Mouse (Mus musculus) B cell, adult 2 months (primary cell): ENCODE results near the gene Nags.

Source experiments
- DNase-seq, 2 experiments: peaks; one replicate each; pipeline ENCODE4 v3.0.0; 2022

The Nags gene

DNA sequence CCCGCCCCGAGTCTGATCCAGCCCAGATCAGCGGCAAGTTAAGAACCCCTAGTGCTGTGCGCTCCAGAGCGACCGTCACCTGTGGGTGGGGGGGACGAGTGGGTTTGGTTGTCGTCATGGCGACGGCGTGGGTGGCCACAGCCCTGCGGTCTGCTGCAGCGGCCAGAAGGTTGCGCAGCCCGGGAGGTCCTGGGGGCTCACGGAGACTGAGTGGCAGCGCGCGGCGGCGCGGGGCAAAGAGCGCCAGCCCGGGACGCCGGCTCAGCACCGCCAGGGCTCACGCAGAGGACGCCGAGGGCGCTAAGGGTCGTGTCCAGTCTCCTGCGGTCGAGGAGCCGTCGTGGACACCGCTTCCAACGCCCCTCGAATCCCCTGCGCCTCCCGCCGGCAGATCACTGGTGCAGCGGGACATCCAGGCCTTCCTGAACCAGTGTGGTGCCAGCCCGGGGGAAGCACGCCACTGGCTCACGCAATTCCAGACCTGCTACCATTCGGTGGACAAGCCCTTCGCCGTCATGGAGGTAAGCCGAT lies at the start of gene Nags:
Nags (plus strand) TSS at position 43 of the 531 bp plus-strand sequence.
- DNase-seq = no peak

DNA sequence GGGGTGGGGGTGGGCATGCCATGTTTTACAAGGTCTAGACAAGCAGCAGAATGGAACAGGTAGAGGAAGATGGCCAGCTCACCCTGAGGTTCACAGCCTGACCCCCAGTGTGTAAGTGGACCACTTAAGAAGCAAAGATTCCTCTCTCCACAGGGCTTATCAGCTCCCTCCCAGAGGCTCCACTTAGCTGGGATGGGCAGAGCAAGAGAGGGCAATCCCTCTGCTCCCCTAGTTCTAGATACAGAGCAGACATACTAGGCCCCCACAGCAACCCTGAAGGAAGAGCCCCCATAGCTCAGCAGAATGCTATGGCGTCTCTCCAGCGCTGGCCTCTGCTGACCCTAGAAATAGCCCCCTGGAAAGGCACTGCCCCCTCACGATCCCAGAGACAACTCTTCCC lies 49.6 kb upstream of the Nags start:
- DNase-seq = no peak

DNA sequence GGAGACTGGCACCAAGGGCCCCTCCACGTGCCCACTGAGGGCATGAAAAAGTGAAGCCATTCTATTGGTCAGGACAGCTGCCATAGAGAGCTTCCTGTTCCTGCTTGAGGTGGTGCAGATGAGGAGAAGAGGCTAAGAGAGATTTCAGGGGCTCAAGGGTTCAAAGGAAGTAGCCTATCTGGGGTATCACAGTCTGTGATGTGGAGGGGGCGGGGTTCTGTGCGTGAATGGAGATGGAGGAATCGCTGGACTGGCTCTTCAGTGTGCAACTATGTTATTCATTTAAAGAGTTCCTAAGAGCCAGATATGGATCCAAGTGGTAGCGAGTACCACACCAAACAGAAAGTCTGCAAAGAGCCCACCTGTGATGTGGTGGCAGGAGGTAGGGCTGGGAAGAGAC lies 48.9 kb upstream of the Nags start:
- no peak for DNase-seq

DNA sequence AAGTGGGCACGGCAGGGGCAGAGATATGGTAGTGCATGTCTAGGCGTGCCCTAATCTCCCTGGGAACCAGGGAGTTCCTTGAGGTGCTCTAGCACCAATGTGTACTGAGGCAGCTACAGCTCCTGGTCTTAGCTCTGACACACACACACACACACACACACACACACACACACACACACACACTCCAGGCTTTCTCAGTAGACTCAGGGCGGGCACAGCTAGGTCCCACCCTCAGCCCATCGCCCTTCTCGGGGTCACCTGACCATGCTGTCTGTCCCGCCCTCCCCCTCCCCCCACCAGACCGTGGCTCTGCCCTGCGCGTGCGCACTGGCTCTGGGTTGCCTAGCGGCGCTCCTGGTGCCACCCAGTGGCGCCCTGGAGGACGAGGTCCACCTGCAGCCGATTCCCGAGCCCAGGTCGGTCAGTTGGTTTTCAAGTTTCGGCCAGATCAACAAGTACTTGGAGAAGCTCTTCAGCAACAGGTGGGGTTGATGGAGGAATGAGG lies 48.4 kb upstream of the Nags start:
- DNase-seq = peak; percentile 22 to 28

DNA sequence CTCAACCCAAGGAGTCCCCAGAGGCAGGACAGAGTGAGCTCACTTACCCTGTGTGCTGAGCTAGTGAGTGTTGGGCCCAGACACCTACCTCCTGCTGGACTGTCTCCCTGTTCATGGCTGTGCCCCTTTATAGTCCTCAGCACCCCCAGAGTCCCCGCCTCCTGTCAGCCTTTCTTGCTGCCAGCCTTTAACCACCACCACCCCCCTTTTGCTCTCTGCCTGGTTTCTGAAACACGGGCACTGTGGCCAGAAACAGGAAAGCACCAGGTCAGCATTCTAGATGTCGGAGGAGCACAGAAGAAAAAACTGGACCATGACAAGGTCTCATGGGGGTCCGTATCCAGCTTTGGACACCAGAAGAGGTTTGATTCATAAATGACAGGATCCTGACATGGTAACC lies 44.1 kb upstream of the Nags start, which contains the start of gene Ppy:
Ppy (minus strand) TSS at position 101 of the 400 bp plus-strand sequence.
- no peak for DNase-seq

DNA sequence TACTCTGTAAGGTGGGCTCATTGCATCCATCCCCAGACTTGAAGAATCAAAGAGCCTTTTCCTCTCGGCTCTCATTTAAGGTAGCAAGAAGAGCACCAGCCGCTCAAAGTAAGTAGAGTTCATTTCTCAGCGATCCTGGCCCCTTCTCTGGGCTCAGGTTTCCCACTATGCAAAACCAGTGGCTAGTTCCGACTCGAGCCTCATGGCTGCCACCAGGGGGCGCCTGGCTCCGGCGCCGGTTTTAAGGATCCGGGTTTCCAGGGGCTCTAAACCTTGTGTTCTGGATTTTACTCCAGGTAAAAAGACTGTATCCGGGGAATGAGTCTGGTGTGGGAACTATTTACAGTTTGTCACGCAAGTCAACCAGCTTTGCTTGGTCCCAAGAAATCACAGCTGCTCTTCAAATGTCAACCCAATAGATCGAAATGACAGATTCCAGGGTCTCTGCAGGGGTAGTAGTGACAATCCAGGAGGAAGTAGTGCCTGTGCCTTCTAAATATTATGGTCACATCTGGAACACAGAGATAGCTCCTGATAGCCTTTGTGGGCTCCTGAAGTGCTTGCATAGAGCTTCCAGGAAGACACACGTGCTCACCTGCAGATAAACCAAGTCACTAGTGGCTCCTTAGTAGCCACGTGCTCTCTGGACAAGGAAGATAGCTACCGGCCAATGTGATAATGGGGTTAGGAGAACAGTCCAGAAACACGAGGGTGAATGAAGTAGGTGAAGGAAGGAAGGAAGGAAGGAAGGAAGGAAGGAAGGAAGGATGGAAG lies 42.6 kb upstream of the Nags start:
- peak; percentile 74 to 75 for DNase-seq

DNA sequence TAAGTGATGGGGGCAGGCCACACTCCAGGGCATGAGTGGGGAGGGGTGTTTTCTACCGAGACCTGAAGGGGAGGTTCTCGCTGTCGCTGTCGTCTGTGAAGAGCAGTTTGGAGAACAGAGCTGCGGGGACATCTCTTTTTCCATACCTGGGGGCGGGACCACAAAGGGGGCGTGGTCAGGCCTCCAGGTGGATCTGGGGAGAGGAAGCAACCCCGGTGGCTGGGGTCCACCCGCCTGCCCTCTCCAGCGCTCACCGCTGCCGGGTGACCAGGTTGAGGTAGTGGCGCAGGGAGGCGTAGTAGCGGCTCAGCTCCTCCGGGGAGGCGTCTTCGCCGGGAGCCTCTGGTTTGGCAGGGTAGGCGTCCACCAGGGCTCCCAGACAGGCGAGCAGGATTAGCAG lies 38.4 kb upstream of the Nags start:
- no peak for DNase-seq

DNA sequence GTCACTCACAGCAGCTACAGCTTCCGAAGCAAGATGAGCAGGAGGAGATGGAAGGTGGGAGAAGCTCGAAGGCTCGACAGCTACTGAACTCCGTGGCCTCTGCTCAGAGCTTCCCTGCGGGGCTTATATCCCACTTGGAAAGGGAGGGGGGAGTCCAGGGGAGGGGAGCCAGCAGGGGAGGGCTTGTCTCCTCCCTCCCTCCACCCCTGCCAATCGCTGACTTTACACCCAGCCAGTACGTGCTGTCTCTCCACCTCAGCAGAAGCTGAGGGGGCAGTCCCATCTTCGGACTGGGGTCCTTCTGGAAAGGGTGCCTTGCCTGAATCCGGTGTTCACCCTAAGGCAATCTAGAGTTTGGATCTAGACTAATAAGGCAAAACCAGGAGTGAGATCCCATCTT lies 37.6 kb upstream of the Nags start, which contains the start of gene Pyy:
Pyy (minus strand) TSS at position 101 of the 400 bp plus-strand sequence.
- no peak for DNase-seq

DNA sequence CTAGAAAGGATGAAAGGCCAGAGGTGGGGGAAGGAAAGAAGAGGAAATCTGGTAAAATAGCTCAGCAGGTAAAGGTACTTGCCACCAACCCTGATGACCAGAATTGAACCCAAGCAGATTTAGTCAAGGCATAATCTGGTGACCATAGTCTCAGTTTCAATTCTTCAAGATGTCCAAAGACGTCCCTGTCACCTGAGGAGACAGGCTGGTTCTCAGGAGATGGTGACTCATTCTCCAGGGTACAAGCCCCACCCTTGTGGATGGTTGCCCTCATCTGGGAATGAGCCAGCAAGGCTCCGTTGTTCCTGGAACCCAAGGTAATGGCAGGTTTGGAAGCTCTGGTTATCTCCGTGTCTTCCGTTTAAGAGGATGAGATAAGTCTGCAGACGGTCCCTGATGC lies 33.7 kb upstream of the Nags start:
- no peak for DNase-seq

DNA sequence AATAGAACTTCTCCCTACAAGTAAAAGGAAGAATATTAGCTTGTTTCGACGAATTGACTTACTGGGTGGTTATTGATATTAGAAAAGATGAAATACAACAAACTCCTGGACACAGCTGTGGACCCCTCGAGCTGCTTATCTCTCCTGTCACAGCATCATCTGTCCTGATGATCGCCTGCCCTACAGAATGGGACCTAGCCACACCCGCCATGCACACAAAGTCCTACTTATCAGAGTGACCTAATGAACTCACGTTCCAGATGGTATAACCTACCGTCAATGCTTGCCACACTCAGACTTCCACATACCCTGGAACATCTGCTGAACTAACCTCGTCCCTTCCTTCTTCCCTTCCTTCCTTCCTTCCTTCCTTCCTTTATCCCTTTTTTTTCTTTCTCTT lies 29.1 kb upstream of the Nags start:
- no peak for DNase-seq

DNA sequence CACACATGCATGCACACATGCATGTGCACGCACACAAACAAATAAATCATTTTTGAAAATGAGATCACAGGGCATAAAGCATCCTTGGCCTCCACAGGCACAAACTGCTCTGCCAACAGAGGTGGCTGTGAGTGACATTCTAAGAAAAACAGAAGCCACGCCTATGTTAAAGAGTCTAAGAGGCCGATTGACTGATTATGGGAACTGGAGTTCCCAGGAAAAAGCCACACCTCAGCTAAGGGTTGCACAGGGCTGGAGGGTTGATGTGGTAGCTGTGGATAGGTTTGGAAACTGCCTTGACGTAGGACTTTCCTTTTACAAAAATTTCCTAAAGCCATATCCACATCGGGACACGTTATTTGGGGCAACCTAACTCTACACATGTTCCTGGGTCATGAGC lies 27.9 kb upstream of the Nags start:
- no peak for DNase-seq

DNA sequence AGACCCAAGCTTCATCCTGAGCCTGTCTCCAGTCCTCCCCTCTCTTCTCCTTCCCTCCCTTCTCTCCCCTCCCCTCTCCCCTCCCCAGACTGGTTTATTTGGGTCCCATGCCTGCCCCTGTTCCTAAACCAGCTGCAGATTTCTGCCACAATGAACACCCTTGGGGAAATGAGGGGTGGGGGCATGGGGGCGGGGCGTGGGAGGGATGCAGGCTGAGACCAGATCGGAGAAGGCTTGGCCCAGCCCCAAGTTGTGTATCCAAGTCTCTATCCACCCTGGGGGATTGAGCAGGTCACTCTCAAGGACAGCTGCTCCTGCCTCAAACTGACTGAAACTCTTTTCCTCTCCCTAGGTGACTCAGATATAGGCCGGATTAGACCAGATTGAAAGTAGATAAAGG lies 10.8 kb upstream of the Nags start:
- DNase-seq = no peak

DNA sequence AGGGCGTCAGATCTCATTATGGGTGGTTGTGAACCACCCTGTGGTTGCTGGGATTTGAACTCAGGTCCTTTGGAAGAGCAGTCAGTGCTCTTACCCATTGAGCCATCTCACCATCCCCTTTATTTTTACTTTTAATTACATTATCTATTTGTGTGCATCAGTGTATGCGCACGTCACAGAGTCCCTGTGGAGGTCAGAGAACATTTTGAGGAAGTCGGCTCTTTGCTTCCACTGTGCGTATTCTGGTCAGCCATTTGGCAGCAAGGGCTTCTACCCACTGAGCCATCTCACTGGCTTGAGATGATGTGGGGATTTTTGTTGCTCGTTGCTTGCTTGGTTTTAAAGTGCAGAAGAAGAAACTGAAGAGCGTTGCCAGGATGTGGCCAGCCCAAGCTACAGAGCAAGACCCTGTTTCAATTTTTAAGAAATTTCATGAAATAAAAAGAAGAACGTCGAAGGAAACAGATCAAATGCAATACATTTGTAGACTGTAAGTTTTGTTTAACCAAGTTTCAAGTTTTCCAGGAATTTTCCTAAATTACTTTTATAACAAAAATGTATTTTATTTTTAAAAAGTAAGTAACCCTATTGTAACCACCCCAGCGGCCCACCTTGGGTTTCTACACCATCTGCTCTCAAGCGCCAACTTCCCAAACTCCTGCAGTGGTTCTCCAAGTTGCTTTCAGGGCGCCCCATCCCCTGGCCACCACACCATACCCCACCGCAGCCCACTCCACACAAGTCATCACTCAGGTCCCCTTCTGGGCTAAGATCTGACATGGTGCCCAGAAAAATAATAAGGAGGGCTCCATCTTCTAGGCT lies 7.5 kb upstream of the Nags start:
- DNase-seq = peak; percentile 60 to 64

DNA sequence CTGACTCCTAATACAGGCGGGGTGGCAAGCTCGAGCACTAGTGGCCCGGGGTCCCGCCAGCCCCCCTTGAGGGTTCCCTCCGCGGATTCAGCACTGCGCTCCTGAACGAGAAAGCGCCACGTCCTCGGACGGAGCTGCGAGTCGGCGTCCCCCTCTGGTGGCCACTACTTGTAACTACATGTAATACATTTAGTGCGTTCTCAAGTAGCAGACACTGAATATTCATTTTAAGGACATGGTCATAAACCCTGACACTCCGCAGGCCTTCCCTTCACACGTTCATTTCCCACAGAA lies 6.9 kb upstream of the Nags start:
- peak; percentile 75 for DNase-seq

DNA sequence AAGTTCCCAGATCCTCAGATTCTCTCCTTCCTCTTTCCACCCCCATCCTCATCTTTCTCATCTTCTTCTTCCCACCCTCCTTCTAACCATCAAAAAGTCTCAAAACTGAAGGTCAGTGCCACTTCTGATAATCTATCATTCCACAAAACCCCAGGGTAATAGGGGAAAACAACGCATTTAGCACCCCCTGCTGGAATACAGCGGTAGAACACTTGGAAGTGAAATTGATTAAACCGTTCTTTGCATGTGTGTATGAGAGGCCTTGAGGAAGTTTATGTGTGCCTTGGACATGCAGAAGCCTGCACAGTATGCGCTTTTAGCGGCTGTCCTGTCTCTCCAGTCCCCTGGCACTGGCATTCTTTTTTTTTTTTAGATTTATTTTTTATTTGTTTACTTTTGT lies 4.8 kb upstream of the Nags start:
- DNase-seq = peak; percentile 79 to 84

DNA sequence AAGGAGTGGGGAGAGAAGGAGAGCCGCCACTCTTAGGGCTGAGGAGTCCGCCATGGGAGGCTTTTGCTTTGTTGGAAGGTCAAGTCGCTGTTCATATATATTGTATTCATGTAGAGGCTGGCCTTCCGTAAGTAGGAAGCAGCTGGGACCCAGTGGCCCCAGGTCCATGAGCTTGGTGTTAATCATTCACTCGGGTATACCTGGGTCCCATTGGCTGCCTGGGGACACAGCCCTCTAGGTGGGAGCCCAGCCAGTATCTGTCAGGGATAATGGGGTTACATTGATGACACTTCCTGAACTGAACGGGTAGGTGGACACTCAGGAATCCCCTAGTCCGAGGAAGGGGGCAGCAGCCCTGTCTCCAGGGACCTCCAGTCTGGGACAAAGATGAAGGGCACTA lies 3.0 kb upstream of the Nags start:
- DNase-seq = no peak

DNA sequence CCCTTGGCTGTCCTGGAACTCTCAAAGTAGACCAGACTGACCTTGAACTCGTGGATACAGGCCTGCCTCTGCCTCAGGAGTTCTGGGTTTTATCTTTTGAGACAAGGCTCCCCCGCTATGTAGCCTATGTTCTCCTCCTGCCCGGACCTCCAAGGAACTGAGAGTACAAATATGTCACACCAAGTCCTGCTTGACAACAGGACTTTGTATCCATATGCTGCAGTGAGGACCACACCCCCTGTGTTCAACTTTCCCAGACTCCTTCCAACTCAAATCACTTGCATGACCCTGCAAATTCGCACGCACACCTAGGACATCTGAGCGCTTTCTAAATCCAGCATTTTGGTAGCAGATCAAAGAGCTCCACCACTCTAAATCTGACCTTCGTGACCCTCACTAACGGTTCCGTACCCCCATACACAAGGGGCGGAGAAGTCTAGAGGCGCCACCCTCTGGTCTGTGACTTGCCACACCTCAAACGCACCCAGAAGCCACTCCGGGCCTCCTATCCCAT lies 299 bp upstream of the Nags start:
- DNase-seq = no peak

DNA sequence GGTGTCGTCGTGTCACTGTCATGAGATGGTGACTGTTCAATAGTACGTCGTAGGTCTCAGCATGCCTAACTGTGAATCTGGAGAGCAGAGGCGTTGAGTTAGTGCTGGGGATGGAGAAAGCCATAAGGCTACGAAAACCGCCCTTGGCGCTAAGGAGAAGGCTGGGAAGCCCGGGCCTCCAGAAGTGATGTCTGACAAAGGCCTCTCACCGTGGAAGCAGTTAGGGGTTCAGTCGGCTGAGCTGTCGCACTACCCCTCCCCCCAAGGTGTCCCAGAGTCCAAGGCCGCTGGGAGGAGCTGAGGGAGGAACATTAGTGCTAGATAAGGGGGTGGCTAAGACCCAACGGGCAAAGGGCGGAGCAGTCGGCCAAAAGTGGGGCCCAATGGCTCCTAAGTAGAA lies 692 bp downstream of the Nags start:
- no peak for DNase-seq

DNA sequence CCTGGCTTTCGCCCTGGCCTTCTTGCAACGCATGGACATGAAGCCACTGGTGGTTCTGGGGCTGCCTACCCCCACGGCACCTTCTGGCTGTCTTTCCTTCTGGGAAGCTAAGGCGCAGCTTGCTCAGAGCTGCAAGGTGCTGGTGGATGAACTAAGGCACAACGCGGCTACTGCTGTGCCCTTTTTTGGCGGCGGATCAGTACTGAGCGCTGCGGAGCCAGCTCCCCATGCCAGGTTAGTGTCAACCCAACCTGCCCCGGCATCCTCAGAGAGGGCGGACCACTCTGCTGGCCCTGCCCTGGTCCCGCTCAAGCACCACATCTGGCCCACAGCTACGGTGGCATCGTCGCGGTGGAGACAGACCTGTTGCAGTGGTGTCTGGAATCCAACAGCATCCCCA lies 1.2 kb downstream of the Nags start:
- no peak for DNase-seq

DNA sequence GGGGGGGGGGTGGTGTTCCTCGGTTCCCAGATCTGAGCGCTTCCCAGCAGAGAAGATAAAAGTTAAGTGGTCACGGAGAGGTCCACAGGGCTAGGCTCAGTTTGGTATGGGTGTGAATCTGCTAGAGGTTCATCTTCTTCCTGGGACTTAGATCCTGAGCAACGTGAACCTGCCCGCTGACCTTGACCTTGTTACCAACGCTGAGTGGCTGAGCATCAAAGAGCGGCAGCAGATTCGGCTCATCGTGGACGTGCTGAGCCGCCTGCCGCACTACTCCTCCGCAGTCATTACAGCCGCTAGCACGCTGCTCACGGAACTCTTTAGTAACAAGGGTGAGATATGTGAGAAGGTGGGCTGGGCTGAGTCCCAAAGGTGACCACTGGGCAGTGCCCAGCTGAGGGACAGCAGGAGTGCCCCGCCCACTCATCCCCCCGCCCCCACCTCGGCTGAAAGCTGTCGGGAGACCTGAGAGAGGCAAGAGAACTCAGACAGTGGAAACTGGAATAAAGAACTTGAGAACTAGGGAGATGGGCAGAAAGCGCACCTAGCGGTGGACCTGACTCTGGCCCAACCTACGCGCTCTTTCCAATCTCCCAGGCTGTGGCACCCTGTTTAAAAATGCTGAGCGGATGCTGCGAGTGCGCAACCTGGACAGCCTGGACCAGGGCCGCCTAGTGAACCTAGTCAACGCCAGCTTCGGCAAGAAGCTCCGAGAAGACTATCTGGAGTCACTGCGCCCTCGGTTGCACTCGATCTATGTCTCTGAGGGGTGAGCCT lies 2.1 kb downstream of the Nags start:
- DNase-seq = no peak

DNA sequence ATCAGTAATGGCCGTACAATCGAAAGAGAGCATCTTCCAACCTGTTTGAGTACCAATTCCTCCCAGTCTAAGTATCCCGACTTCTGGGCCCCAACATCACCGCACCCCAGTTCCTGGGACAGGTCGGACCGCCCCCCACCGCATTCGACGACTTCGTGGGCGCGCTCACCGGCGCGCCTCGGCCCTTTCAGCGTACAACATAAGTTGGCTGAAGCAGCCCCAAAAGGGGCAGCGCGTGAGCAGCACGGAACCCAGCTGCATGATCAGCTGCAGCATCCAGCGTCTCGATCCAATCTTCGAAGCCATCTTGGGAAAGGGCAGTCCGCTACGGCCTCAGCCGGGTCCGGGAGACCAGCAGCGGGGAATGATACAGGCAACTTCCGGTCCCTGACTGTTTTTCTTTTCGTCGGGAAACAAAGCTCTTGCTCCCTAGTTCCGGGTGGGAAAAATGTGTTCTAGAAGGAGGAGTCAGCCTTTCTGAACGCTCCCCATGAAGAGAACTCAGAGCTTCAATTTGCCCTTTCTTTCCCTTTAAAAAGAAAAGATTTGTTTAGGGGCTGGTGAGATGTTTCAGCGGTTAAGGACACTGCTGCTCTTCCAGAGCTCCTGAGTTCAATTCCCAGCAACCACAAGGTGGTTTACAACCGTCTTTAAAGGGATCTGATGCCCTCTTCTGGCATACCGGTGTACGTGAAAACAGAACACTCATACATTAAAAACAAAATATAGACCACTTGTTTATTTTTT lies 10.9 kb downstream of the Nags start, which contains the start of gene Tmem101:
Tmem101 (minus strand) TSS at position 366 of the 747 bp plus-strand sequence.
- peak; percentile 85 to 87 for DNase-seq

DNA sequence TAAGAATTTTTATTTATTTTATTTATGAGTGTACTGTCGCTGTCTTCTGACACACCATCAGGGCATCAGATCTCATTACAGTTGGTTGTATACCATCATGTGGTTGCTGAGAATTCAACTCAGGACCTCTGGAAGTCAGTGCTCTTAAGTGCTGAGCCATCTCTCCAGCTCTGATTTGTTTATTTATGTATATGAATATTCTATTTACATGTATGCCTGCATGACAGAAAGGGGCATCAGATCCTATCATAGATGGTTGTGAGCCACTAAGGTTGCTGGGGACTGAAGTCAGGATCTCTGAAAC lies 11.4 kb downstream of the Nags start:
- no peak for DNase-seq
